Mouse (Mus musculus) lung, adult 18-20 months (tissue): Measurements from ENCODE around the gene Ppp1r15a.
"Not testable (repeated sequence)": the region's sequence is repeated elsewhere in the genome, so short reads cannot be mapped to it uniquely, and the experiment has no call there.

ENCODE experiments used
- DNase-seq, 2 experiments: peaks; one replicate each; pipeline ENCODE4 v3.0.0; 2022; ENCODE audit warnings: mixed read lengths in 2 of 2

Ppp1r15a gene

DNA sequence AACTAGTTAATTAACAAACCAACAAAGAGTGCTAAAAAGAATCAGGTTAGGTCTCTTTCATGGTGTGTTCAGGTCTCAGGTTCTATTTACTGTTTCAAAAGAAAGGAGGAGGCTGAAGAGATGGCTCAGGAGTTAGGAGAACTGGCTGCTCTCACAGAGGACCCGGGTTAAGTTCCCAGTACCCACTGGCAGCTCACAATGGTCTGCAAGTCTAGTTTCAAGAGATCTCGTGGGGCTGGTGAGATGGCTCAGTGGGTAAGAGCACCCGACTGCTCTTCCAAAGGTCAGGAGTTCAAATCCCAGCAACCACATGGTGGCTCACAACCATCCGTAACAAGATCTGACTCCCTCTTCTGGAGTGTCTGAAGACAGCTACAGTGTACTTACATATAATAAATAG, 45.8 kb downstream of the Ppp1r15a start:
- not testable (repeated sequence) for DNase-seq

DNA sequence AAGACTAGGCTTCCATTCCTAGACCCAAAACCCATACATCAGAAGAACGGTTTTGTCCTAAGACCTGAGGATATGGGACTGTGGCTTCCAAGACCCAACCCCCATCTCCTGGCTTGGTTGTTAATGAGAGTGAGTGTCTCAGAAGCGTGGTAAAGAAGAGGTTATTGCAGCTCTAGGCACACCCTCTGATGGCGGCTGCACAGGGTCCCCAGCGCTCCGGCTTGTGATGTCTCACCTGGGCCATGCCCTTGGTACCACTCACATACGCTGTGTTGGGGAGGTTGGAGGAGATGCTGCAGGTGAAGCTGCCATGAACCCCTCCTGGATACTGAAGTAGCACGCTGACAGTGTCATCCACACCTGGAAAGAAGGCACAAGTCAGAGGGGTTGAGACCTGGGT, 47.3 kb downstream of the Ppp1r15a start:
- no peak for DNase-seq

DNA sequence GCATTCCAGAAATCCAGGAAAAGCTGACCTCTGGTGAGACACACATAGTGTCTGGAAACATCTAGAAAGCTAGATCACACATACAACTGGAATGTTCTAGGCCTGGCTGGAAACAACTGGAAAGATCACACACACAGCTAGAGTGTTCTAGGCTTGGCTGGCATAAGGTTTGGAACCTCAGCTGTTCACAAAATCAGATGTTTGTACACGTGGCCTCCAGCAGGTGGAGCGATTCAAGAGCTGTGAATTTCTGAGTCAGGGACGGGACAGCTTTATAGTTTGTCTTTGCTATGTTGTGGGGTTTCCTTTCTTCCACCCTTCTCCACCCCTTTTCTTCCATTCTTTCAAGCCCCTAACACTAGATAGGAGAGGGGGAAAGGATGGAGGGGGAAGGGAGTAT, 49.1 kb downstream of the Ppp1r15a start:
- peak; percentile 55 to 74 for DNase-seq

DNA sequence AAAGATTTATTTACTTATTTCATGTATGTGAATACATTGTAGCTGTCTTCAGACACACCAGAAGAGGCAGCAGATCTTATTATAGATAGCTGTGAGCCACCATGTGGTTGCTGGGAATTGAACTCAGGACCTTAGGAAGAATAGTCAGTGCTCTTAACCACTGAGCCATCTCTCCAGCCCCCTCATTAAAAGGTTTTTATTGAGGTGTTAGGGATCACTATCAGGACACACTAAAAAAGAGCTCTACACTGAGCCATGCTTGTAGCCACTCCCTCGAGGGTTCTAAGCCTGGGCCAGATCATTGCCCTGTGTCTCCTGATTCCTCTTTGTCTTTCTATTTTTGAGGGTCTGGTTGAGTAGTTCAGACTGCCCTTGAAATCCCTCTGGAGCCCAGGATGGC, 49.6 kb downstream of the Ppp1r15a start:
- DNase-seq = no peak

DNA sequence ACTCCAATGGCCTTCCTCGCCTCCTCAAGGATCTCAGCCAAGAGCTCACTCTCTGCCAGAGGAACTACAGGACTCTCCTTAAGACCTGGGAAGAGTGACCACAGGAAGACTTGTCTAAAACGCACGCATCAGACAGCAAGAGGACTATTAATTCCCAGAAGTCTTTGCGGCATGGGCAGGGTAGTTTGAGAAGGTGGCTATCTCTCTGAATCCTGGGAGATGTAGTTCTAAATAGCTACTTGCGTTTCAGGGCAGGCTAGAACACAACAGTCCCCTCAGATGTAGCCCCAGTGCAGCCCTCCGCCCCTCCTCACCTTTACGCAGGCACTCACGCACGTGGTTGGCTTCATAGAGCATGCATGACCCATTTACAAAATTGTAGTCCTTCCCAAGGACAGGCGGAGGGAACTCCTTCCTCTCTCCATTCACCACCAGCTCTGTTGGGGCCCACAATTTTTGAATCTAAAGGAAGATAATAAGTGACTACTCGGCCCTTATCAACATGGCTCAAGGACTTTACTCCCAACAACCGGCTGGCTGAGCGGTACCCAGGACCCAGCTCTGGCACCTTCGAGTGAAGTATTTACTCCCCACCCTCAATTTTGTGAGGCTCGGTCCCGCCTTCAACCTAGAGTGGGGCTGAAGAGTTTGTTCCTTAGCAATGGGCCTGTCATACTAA, 50.6 kb downstream of the Ppp1r15a start:
- DNase-seq = peak in 1 of 2 experiments; percentile 45
